Mouse (Mus musculus): ENCODE measurements at regions not wholly inside any gene's neighbourhood (a gene's known extent, or its start where the extent isn't known, plus 50 kb on each side); places are given as distances from the start of the nearest gene placed in this dataset.
"Not testable (repeated sequence)": the region's sequence is repeated elsewhere in the genome, so short reads cannot be mapped to it uniquely, and the experiment has no call there.

DNA sequence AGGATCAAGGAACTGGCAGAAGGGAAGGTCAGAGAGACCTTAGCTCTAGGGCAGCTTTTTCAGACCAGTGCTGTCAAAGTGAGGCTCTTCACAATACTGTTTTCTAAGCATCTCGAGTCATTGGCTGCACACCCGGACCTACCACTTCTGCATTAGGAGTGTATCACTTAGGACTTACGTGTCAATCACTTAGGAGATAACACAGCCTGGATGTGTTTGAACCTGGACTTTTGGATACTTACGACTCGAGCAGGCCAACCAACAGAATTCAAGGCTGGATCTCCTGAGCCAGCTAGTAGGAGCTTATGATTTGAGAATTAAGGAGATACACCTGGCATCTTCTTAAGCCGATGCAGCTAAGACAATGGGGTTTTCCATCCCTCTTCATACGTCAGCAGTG lies 132.2 kb upstream of the Max start:
- DNase-seq = no peak
- intact Hi-C loops (cut with DNase I; ENCODE audit: low total_unique reads) = no loop called here

DNA sequence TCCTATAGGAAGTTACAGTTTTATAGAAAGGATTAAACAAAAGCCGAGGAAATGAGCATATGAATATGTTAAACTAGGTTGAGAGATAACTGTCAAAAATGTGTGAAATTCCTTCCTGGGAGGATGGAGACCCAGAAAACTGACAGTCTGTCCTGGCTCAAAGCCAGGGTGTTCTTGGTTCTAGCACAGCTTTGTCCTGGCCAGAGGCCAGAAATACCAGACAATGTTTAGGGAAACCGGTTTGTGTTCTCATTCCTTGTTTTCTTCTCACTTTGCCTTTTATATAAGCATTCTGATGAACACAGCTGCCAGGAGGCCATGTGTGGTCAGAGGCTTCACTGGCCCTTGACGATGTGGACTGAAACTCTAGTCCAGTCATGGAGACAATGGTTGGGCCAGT lies 130.7 kb upstream of the Max start:
- intact Hi-C loops (cut with DNase I; ENCODE audit: low total_unique reads) = no loop called here
- no peak for DNase-seq

DNA sequence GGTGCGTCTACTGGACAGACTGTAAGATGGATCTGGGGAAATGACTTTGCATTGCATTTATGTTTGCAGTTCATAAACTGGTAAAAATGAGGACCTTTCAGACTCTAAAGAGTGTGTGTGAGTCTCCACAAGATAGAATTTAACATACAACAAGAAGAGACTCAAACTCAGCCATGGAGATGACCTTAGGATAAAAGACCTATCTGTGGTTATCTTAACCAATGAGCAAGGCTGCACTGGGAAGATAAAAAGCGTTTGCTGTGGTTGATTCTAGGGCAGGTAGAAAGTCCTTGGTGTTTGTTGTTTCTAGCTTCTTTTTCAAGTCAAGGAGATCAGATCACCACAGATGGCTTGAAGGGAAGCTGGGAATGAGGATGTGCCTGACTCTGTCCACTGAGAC lies 130.1 kb upstream of the Max start:
- intact Hi-C loops (cut with DNase I; ENCODE audit: low total_unique reads) = no loop called here
- no peak for DNase-seq

DNA sequence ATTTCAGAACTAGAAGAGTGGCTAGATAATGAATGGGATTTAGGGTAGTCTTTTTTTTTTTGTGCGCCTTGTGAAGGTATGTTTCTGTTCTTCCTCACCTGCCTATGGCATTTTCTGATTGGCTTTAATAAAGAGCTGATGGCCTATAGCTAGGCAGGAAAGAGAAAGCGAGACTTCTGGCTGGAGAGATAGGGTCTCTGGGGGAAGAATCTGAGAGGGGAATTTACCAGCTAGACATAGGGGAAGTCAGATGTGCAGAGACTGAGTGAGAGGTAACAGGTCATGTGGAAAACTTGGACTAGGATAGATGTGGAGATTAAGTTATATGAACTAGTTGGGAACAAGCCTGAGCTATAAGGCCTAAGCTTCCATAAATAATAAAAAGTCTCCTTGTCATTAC lies 129.7 kb upstream of the Max start:
- intact Hi-C loops (cut with DNase I; ENCODE audit: low total_unique reads) = no loop called here
- DNase-seq = no peak

DNA sequence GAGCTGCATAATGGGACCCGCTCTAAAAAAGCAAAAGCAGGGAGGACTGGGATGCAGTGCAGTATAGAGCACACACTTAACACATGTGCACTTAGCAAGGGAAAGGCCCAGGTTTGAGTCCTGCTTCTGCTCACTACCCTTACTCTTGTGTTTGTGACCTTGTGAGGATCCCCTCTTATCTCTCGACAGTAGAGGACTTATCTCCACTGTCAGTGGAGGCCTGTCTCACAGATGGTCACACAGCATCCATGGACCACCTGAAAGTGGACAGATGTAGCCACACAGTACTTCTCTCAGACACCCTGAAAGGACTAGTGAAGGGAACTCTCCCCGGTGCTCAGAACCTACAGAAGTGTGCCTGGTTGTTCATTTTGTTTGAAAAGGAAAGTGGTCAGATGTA lies 128.5 kb upstream of the Max start:
- no peak for DNase-seq
- intact Hi-C loops (cut with DNase I; ENCODE audit: low total_unique reads) = no loop called here

DNA sequence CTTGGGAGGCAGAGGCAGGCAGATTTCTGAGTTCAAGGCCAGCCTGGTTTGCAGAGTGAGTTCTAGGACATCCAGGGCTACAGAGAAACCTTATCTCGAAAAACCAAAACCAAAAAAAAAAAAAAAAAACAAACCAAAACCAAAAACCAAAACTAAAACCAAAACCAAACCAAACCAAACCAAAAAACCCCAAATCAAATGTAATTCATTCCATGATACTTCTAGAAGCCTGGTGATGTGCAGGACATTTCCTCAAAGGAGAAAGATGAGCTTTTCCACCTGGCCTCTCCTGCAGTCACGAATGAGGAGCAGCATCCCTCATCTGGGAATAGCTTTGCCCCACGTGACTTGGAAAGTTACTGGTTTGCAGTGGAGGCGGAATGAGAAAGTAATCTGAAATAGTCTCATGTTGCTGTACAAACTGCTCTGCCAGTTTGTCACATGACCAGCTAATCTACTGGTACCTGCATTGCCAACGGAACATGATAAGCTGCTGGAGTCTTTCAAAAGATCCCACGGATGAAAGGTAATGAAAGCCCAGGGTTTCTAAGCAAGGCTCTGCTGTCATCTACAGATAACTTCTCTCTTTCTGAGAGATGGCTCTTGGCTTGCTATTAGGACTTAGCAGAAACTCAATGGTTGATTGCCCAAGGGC lies 127.8 kb upstream of the Max start:
- intact Hi-C loops (cut with DNase I; ENCODE audit: low total_unique reads) = no loop called here

DNA sequence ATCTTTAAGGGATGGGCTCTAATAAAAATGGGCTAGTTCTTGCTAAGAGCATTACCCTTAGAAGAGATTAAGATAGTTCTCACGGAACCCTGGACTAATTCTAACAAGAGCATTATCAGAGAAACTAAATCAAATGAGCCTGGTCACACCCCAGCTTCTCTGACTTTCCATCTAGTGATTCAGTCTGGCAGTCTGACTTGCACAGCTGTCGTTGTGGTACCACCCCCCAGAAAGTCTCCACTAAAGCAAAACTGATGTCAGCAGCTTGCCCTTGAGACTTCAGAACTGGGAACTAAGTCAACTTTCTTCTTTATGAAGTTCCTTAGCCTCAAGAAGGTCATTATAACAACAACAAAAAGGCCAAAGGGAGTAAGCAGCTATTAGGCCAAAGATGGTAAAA lies 126.5 kb upstream of the Max start:
- intact Hi-C loops (cut with DNase I; ENCODE audit: low total_unique reads) = no loop called here
- no peak for DNase-seq

More for the DNA sequence above, 127.8 kb upstream of the Max start:
- no peak for DNase-seq

DNA sequence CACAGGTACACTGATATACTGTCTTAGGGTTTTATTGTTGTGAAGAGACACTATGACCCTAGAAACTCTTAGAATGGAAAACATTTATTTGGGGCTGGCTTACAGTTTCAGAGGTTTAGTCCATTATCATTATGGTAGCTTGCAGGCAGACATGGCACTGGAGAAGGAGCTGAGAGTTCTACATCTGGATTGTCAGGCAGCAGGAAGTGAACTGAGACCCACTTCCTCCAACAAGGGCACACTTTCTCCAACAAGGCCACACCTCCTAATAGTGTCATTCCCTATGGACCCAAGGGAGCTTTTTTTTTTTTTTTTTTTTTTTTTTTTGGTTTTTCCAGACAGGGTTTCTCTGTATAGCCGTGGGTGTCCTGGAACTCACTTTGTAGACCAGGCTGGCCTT lies 124.9 kb upstream of the Max start:
- intact Hi-C loops (cut with DNase I; ENCODE audit: low total_unique reads); DNase-seq: not testable (repeated sequence)

DNA sequence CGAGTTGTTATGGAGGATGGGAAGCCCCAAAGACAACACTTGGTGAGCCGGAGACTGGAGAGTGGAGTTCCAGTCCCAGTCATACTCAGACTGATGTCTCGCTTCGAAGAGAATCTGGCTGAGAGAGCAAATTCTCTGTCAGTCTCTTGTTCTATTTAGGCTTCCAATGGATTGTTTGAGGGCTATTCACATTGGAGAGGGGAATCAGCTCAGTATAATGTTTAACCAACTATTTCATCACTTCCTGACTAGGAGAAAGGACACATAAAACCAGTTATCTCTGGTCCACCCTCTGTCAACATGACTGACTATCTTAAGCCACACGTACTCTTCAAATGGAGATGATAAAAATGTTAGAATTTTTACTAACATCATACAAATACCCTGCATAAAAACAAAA lies 123.9 kb upstream of the Max start:
- intact Hi-C loops (cut with DNase I; ENCODE audit: low total_unique reads) = no loop called here
- no peak for DNase-seq

DNA sequence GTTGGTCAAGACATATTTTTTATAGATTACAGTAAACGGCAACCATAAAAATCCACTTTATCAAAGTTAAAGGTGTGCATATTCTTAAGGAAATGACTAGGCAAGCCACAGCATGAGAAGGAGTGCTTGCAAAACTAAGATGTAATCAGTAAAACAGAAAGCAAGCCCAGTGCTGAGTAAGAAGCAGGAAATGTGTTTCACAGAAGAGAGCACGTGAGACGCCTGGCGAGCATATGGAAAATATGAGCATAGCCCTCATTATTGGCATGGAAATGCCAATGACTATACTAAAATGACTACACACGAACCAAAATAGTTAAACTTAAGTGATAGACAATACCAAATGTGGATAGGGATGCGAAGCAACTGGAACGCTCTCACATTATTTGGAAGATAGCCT lies 123.2 kb upstream of the Max start:
- intact Hi-C loops (cut with DNase I; ENCODE audit: low total_unique reads) = no loop called here
- DNase-seq = no peak

DNA sequence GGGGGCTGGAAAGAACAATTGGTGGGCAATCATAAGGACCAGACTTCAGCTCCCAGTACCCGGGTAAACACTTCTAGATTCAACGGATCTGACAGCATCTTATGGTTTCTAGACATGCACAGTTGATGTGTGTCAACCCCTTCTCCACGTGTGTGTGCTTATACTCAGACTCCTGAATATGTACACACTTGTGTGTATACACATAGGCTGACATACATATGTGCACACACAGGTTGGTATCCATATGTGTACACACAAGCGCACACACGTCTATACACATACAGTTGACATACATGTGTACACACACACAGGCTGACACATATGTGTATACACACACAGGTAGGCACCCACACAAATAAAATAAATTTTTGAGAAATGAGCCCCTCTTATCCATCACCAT lies 122.7 kb upstream of the Max start:
- no peak for DNase-seq
- intact Hi-C loops (cut with DNase I; ENCODE audit: low total_unique reads) = no loop called here

DNA sequence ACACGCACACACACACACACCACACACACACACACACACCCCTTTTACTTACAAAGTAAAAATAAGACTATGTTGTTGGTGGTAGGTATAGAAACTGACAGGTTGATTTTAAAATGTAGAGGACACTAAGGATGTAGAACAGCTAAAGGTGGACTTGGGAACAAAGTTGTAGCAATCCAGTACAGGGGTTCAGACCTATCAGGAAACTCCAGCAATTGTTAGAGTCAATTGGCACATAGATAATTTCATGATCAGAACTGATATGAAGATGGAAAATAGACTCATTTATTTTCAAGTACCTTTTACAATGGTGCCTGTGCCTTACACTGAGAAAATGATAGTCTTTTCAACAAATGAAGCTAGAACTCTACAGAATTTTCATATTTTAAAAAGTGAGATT lies 122.3 kb upstream of the Max start:
- intact Hi-C loops (cut with DNase I; ENCODE audit: low total_unique reads) = no loop called here
- DNase-seq = no peak

DNA sequence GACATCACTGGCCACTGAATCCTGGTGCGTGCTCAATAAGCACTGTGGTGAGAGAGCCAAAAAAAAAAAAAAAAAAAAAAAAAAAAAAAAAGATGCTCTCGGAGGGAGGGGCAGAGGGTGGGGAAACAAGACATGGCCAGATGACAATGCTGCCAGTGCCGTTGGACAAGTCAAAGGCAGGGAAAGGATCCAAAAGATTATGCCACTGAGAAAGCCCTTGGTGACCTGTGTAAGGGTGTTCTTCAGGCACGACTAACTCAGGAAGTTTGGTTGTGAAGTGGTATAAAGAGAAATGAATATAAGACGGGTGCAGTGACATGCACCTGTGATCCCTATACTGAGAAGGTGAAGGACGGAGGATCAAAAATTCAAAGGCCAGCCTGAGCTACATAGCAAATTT lies 121.8 kb upstream of the Max start:
- intact Hi-C loops (cut with DNase I; ENCODE audit: low total_unique reads) = no loop called here

DNA sequence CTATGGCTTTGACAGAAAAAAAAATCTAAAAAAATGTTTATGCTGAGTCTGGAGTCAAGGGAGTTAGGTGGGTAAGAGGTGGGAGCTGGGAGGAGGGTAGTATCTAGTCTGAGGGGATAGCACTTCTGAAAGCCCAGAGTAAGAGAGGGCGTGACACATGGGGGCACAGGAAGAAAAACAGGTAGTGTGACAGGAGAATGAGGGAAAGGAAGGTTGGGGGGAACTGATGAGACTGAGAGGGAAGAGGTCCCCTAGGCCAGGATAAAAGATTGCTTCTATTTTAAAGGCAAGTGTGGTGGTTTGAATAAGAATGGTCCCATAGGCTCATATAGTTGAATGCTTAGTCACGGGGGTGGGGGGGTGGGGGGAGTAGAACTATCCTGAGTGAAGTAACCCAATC lies 119.8 kb upstream of the Max start:
- DNase-seq = no peak
- intact Hi-C loops (cut with DNase I; ENCODE audit: low total_unique reads) = no loop called here

More for the DNA sequence above, 121.8 kb upstream of the Max start:
- DNase-seq = no peak

DNA sequence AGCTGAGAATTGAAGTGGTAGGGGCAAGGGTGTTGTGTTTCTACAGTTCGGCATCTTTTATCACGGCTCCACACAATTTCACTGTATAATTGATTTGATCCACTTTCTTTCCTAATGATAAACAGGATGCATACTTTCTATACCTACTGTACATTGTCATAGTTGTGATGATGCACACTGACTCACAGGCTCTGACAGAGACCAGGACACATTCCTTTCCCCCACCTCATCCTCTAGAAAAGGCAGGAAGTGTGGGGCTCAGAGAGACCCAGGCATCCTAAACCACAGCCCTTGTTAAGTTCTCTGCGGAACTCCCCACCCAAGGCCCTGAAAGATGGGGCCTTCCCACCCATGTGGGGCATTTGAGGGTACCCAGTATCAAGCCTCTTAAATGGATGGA lies 117.5 kb upstream of the Max start:
- DNase-seq = no peak
- intact Hi-C loops (cut with DNase I; ENCODE audit: low total_unique reads) = no loop called here

DNA sequence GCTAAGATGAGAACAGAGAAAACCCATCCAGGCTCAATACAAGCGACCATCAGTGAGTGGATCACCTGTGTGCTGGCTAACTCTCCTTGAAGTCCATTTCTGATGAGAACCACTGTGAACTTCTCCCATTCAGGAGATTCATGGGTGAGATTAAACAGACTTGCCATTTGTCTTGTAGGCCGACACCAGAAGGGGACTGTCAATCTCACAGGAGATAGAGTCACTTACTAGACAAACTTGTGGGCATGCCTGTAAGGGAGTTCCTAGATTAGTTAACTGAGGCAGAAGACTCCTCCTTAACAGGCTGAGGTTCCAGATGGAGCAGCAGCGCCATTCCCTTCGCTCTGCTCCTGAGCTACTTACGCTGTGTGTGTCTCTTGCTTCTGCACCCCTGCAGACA lies 114.7 kb upstream of the Max start:
- intact Hi-C loops (cut with DNase I; ENCODE audit: low total_unique reads) = no loop called here
- no peak for DNase-seq

DNA sequence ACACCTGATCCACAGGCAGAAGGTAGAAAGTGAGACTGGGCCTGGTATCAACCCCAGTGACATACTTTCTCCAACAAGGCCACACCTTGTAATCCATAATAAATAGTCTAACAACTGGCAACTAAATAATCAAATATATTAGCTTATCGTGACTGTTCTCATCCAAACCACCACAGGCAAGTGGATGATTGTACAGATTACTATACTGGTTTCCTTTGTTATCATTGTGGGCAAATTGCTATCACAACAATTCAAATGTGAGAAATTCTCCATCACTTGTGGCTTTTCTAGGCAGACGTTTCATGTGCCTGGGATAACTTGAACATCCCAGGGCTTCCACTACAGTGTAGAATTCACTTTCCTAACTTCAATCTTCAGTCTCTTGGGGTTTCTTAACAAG lies 112.6 kb upstream of the Max start:
- no peak for DNase-seq
- intact Hi-C loops (cut with DNase I; ENCODE audit: low total_unique reads) = no loop called here

DNA sequence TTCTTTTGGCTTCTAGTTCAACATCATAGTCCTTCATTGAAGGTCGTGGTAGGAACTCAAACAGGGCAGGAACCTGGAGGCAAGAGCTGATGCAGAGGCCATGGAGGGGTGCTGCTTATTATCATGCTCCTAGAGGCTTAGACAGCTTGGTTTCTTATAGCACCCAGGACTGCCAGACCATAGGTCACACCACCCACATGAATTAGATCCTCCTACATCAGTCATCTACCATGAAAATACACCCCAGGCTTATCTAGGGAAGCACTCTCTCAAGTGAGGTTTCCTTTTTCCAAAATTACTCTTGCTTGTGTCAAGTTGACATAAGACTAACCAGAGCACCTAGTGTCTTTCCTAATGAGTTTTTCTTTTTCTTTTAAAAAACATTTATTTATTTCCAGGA lies 109.7 kb upstream of the Max start:
- intact Hi-C loops (cut with DNase I; ENCODE audit: low total_unique reads) = no loop called here
- no peak for DNase-seq

DNA sequence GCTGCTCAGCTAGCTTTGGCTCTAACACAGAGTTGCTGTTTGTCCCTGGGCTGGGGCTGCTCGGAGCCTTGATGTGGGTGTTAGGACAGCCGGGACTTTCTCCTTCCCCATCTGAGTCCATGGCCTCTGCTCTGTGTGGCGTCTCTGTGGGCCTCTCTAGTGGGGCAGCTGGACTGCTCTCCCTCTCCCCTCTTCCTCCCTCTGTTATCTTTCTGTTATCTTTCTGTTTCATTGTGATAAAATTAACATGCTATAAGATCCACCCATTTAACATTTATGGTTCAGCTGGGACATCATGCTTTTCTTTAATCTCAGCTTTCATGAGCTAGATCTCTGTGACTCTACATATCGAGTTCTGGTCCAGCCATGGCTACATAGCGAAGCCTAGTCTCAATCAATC lies 105.9 kb upstream of the Max start:
- DNase-seq = no peak
- intact Hi-C loops (cut with DNase I; ENCODE audit: low total_unique reads) = no loop called here

DNA sequence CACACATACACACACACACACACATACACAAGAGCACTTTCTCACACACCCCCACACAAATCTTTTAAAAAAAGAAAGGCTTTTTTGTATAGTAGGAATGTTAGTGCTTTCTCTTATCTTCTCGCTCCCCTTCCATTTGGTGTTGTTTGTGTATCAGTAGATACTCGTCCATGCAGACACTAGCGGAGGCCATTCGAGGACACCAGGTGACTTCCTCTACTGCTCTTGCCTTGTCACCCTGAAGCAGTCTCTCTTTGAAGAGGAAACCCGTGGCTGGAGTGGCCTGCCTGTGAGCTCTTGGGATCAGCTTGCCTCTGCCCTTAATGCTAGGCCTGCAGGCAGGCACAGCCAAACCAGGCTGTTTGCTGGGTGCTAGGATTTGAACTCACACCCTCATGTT lies 105.1 kb upstream of the Max start:
- DNase-seq = no peak
- intact Hi-C loops (cut with DNase I; ENCODE audit: low total_unique reads) = no loop called here

DNA sequence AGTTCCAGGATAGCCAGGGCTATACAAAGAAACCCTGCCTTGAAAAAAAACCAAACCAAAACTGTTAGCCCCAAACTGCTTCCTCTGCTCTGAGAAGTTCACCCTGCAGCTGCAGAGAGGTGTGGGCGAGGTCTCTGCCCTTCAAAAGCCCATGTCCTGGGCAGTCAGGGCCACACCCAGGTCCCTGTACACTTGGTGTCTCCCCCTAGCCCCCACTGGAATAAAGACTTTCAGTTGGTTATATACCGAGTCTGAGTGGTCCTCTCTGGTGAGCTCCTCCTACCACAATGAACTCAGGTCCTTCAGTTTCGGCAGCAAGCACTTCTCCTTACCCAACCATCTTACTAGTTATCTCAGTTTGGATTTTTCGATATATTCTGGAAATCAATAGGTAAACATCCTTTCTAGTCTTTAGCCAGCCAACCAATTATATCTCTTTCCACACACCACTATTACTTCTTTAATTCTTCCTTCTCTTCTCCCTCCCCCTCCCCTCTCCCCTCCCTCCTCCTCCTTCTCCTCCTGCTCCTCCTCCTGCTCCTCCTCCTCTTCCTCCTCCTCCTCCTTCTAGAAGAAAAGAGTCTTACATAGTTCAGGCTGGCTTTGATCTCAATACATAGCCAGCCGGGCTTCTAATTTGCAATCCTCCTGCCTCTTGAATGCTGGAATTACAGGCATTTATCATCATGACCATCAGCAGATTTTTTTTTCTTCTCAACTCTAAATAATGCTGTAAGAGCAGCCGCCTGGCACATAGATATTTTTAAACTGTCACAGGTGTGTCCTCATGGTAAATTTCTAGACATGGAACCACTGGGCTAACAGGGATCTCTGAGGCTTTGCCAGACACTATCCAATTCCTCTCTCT lies 103.9 kb upstream of the Max start:
- no peak for DNase-seq
- intact Hi-C loops (cut with DNase I; ENCODE audit: low total_unique reads) = no loop called here

Data from gastrocnemius, postnatal 14 days (tissue).